Mouse (Mus musculus): ENCODE data around the gene Dcaf6.

GRCm38 (mm10) chr1:165386525-165386923 is 73.8 kb downstream of the Dcaf6 start:
- TF ChIP-seq USF1 (IDR thresholded peaks at IDR 0.05; ENCODE audit: low read depth, low read length), result no peak
- no peak for TF ChIP-seq CTCF (IDR thresholded peaks at IDR 0.05 in 2 of 3, conservative IDR thresholded peaks at IDR 0.05 in 1 of 3; ENCODE audit: control insufficient read depth in 1 of 3, insufficient read depth in 1 of 3, low read depth in 2 of 3, low read length in 3 of 3, poor library complexity in 1 of 3, severe bottlenecking in 1 of 3)
- TF ChIP-seq GATA1 (IDR thresholded peaks at IDR 0.05; ENCODE audit: low read depth, low read length), result no peak
- TF ChIP-seq USF2 (IDR thresholded peaks at IDR 0.05; ENCODE audit: borderline replicate concordance in 1 of 2, insufficient read depth in 1 of 2, low read depth in 1 of 2, low read length in 2 of 2), result no peak
- no peak for TF ChIP-seq JUND (IDR thresholded peaks at IDR 0.05; ENCODE audit: low read depth, low read length)
- TF ChIP-seq CHD2 (IDR thresholded peaks at IDR 0.05; ENCODE audit: low read length), result no peak
- no peak for TF ChIP-seq POLR2A (IDR thresholded peaks at IDR 0.05; ENCODE audit: control insufficient read depth in 1 of 2, insufficient read depth in 1 of 2, low read depth in 1 of 2, low read length in 2 of 2, poor library complexity in 1 of 2)
- no peak for TF ChIP-seq E2F4 (IDR thresholded peaks at IDR 0.05; ENCODE audit: borderline replicate concordance, low read depth, low read length)
- no peak for TF ChIP-seq MAX (IDR thresholded peaks at IDR 0.05; ENCODE audit: low read length)
- TF ChIP-seq GABPA (IDR thresholded peaks at IDR 0.05; ENCODE audit: low read depth, low read length), result no peak
- no peak for TF ChIP-seq ELF1 (IDR thresholded peaks at IDR 0.05; ENCODE audit: low read depth, low read length)
